Mouse (Mus musculus) left cerebral cortex, postnatal 10 days (tissue): ENCODE measurements around the gene Olfr1157. TPM values are rescaled to one million over a fixed set of nuclear protein-coding genes. Genes with fewer than 3 reads are reported as not detected.

Experiments used
- DNase-seq, 2 experiments: peaks; one replicate each; pipeline ENCODE4 v3.0.0; 2021 to 2022; ENCODE audit warnings: low spot score in 2 of 2, mixed read lengths in 1 of 2; ENCODE audit errors: extremely low spot score in 1 of 2
- intact Hi-C: fragments of 180-260 bp; cut with DNase I; formaldehyde crosslinking; loops from one replicate; pipeline ENCODE4 v1.15.1; 2025
- total RNA-seq, 2 experiments: library from RNA; stranded (reverse); gene quantifications; 2 replicates each; pipeline ENCODE4 v1.2.3; 2021

Olfr1157 gene
- total RNA-seq = not detected

DNA sequence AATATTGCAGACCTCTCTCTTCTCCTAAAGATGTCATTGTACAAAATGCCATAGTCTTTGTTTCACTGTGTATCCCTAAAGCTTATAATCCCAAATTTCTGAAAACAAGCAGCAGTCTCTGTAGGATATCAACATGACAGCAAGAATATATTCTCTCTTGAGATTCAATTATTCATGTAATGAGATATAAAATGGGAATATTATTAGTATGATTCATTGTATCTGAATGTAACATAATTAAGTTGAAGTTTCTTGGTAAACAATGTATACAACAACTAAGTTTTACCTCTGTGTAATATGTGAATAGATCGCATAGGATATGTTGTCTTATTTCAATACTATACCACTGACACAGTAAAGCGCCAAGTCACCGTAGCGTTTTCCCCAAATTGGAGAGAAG, at the start of gene Olfr1157:
TSS of gene Olfr1157 (minus strand) at position 101 of the 400 bp plus-strand sequence.
- intact Hi-C loops = no loop called here
- DNase-seq = no peak

- DNase-seq = no peak
Observed at GRCm38 (mm10) chr2:88007515-88008318, 39.6 kb upstream of the Olfr1157 start, which contains the start of gene Olfr1160. Gene Olfr1160 (minus strand): TSS chr2:88008268.

DNA sequence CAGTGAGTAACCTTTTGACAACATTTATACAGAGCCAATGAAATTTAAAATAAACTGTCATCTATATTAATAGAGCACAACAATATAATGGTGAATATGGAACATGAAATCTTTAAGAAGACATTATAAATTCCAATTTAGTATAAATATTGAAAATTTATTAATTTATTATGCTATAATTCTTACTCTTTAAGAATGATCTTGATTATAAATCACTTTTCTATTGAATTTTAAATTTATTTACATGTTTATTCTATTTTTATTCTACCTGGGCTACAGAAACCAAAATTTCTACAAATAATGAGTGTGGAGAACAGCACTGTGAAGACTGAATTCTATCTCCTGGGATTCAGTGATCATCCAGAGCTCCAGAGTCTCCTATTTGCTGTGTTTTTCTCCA, 21.7 kb upstream of the Olfr1157 start, which contains the start of gene Olfr1158:
TSS of gene Olfr1158 (plus strand) at position 301 of the 400 bp plus-strand sequence.
- intact Hi-C loops = no loop called here

More at GRCm38 (mm10) chr2:88007515-88008318, 39.6 kb upstream of the Olfr1157 start, which contains the start of gene Olfr1160:
- intact Hi-C loops = no loop called here

GRCm38 (mm10) chr2:87974563-87974962, 6.5 kb upstream of the Olfr1157 start, which contains the start of gene Olfr74:
Gene Olfr74 (minus strand): TSS chr2:87974663.
- intact Hi-C loops = no loop called here
- DNase-seq = no peak

More for the DNA sequence above, 21.7 kb upstream of the Olfr1157 start, which contains the start of gene Olfr1158:
- DNase-seq = no peak

DNA sequence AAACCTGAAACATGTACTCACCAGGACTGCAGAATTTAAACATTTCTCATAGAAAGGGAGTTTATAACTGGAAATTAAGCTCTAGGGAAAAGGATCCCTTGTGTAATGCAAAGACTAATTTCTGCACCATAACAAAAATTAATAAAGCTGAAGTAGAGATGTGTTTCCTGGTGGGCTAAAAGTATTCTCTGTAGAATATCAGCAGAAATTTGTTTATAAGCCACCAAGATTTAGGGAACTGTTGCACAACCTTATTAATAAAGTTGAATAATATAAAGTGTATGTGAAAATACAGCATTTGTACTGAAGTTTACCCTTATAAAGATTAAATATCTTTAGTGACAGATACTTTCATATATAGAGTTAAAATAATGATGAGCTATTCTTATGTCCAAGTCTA, 15.1 kb downstream of the Olfr1157 start, which contains the start of gene Olfr1156:
TSS of gene Olfr1156 (minus strand) at position 101 of the 400 bp plus-strand sequence.
- DNase-seq = no peak
- intact Hi-C loops = no loop called here

- intact Hi-C loops = no loop called here
- DNase-seq = no peak
Observed at GRCm38 (mm10) chr2:87945037-87945436, 23.1 kb downstream of the Olfr1157 start, which contains the start of gene Olfr1155. Gene Olfr1155 (minus strand): TSS chr2:87945137.

Other genes starting within 250 kb of the Olfr1157 start
- not detected for gene Olfr1138, start 228.3 kb downstream of the Olfr1157 start, total RNA-seq
- not detected for gene Olfr1140, start 224.5 kb downstream of the Olfr1157 start, total RNA-seq
- gene Olfr1141, start 214.3 kb downstream of the Olfr1157 start, total RNA-seq = not detected
- gene Olfr152, start 188.8 kb downstream of the Olfr1157 start, total RNA-seq = not detected
- not detected for gene Olfr1143, start 167.7 kb downstream of the Olfr1157 start, total RNA-seq
- not detected for gene Olfr1145, start 158.5 kb downstream of the Olfr1157 start, total RNA-seq
- gene Olfr1148, start 137.8 kb downstream of the Olfr1157 start, total RNA-seq = not detected
- not detected for gene Olfr1150-ps1, start 124.3 kb downstream of the Olfr1157 start, total RNA-seq
- not detected for gene Olfr1151, start 112.4 kb downstream of the Olfr1157 start, total RNA-seq
- not detected for gene Olfr1152, start 101.8 kb downstream of the Olfr1157 start, total RNA-seq
- not detected for gene Olfr1153, start 73.3 kb downstream of the Olfr1157 start, total RNA-seq
- gene Olfr1154, start 63.1 kb downstream of the Olfr1157 start, total RNA-seq = not detected
- not detected for gene Olfr1155, start 23.2 kb downstream of the Olfr1157 start, total RNA-seq
- gene Olfr1156, start 15.2 kb downstream of the Olfr1157 start, total RNA-seq = not detected
- not detected for gene Olfr74, start 6.4 kb upstream of the Olfr1157 start, total RNA-seq
- not detected for gene Olfr1158, start 21.8 kb upstream of the Olfr1157 start, total RNA-seq
- not detected for gene Olfr1160, start 40.0 kb upstream of the Olfr1157 start, total RNA-seq
- gene Olfr1161, start 54.5 kb upstream of the Olfr1157 start, total RNA-seq = not detected
- not detected for gene Olfr73, start 69.4 kb upstream of the Olfr1157 start, total RNA-seq
- gene Olfr1162, start 82.8 kb upstream of the Olfr1157 start, total RNA-seq = not detected
- gene Olfr1163, start 103.5 kb upstream of the Olfr1157 start, total RNA-seq = not detected
- gene Olfr1164, start 125.7 kb upstream of the Olfr1157 start, total RNA-seq = not detected
- not detected for gene Olfr1166, start 160.0 kb upstream of the Olfr1157 start, total RNA-seq
- not detected for gene Olfr1167, start 186.9 kb upstream of the Olfr1157 start, total RNA-seq
- not detected for gene Olfr1168, start 213.6 kb upstream of the Olfr1157 start, total RNA-seq